Mouse (Mus musculus) neural tube, embryonic 14.5 days (tissue): ENCODE results near the gene Ctse. TPM values are rescaled to one million over a fixed set of nuclear protein-coding genes. Genes with fewer than 3 reads are reported as not detected.

Source experiments
- ATAC-seq: fragments of 200-750 bp; cut with Nextera tagmentation; 2 replicates; pipeline ENCODE4 v1.8.0; 2017; ENCODE audit warnings: low read depth, mild to moderate bottlenecking, moderate TSS enrichment, moderate library complexity
- H3K27ac ChIP-seq: fragments of 300-500 bp; sonication (generic); 2 replicates; pipeline ENCODE4 v1.5.1; 2014; ENCODE audit warnings: low read depth, mild to moderate bottlenecking, control low read depth, low read length, moderate library complexity, mixed read lengths
- H3K27me3 ChIP-seq: fragments of 300-500 bp; sonication (generic); 2 replicates; pipeline ENCODE4 v1.6.1; 2014; ENCODE audit warnings: low read length; ENCODE audit not compliant: control insufficient read depth, insufficient read depth
- H3K36me3 ChIP-seq: fragments of 300-500 bp; sonication (generic); 2 replicates; pipeline ENCODE4 v1.6.1; 2014; ENCODE audit warnings: low read length, mixed read lengths; ENCODE audit not compliant: control insufficient read depth, insufficient read depth
- H3K4me1 ChIP-seq: fragments of 300-500 bp; sonication (generic); 2 replicates; pipeline ENCODE4 v1.6.1; 2014; ENCODE audit warnings: low read length; ENCODE audit not compliant: control insufficient read depth, insufficient read depth
- H3K4me2 ChIP-seq: fragments of 300-500 bp; sonication (generic); 2 replicates; pipeline ENCODE4 v1.6.1; 2014; ENCODE audit warnings: mild to moderate bottlenecking, low read depth, low read length, control low read depth
- H3K4me3 ChIP-seq: fragments of 300-500 bp; sonication (generic); 2 replicates; pipeline ENCODE4 v1.5.1; 2014; ENCODE audit warnings: low read depth, low read length, control low read depth, mixed read lengths
- H3K9ac ChIP-seq: fragments of 300-500 bp; sonication (generic); replicated peaks from 2 replicates; pipeline ENCODE4 v1.6.1; 2014; ENCODE audit warnings: low read depth, mild to moderate bottlenecking, control low read depth, low read length, mixed read lengths
- H3K9me3 ChIP-seq: fragments of 300-500 bp; sonication (generic); 2 replicates; pipeline ENCODE4 v1.6.1; 2016; ENCODE audit warnings: low read length; ENCODE audit not compliant: control insufficient read depth
- WGBS: fragments of 180-500 bp; shearing (Covaris S2); extraction: QIAGEN DNeasy Blood & Tissue Kit; methylation state at CpG from one replicate; pipeline ENCODE4 v1.1.7; 2014; 5-methylcytosine and 5-hydroxymethylcytosine counted together
- polyA plus RNA-seq: library from polyadenylated mRNA; unstranded; fragments of >200 nt; fragmentation: Nextera tagmentation; extraction: Ambion mirVana; gene quantifications from 2 replicates; pipeline ENCODE4 v1.2.1, GENCODE M21; 2014

Ctse gene
- polyA plus RNA-seq, 1 experiment from 2014 or later, result not detected

- no peaks in the 10 kb centered on the region for H3K9me3 ChIP-seq
- no peak overlapping the region for H3K9ac ChIP-seq
- H3K36me3 ChIP-seq, result no peaks in the 10 kb centered on the region
- WGBS, result 73% methylated on average over 3 of the region's 3 CpGs
- no peak for ATAC-seq
- H3K4me1 ChIP-seq, result no peaks in the 10 kb centered on the region
- H3K27ac ChIP-seq, result no peak overlapping the region
- no peak overlapping the region for H3K4me3 ChIP-seq
- H3K27me3 ChIP-seq, result no peaks in the 10 kb centered on the region
- H3K4me2 ChIP-seq, result no peak overlapping the region
Measured at GRCm38 (mm10) chr1:131661749-131662148, 23.6 kb downstream of the Ctse start.

DNA sequence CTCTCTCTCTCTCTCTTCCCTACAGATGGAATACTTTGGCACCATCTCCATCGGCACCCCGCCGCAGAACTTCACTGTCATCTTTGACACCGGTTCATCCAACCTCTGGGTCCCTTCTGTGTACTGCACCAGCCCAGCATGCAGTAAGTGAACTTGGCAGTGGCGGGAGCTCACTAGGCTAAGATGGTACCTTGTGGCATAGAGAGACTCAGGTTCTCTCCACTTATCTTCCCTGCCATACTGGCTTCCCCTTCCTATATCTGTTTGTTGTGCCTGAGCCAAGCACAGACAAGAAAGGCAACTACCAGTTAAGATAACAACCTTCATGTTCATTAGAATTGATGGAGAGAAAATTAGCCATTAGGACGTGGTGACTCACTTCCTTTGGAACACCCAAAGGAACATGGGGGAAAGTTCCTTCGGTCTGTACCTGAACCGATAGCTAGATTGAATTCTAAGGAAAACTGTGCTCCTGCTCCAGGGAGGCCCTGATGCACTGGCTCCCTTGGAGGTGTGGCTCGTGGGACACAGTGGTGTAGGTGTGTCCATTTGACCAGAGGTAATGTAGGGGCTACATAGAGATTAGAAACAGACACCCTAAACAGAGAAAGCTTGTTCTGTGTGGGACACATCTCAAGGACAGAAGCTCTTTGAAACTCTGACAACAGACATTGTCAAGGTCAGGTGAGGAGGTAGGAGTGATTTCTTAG is 25.3 kb downstream of the Ctse start:
- Histone ChIP-seq H3K27me3 (no peaks in the 10 kb centered on the region), H3K4me3 (no peak overlapping the region), H3K4me1 (no peaks in the 10 kb centered on the region), H3K36me3 (no peaks in the 10 kb centered on the region), H3K4me2 (no peak overlapping the region), H3K9me3 (no peaks in the 10 kb centered on the region), H3K27ac (no peak overlapping the region), H3K9ac (no peak overlapping the region)
- WGBS, result 90% methylated on average over 9 of the region's 9 CpGs
- no peak for ATAC-seq

GRCm38 (mm10) chr1:131664136-131664535 is 26.0 kb downstream of the Ctse start:
- Histone ChIP-seq H3K27me3 (no peaks in the 10 kb centered on the region), H3K4me3 (no peak overlapping the region), H3K4me2 (no peak overlapping the region), H3K27ac (no peak overlapping the region), H3K9ac (no peak overlapping the region), H3K36me3 (no peaks in the 10 kb centered on the region), H3K4me1 (no peaks in the 10 kb centered on the region), H3K9me3 (no peaks in the 10 kb centered on the region)
- no peak for ATAC-seq
- 90% methylated on average over 5 of the region's 5 CpGs for WGBS

- no peak for ATAC-seq
- WGBS, result 59% methylated on average over 1 of the region's 1 CpGs
- H3K36me3 ChIP-seq, result no peaks in the 10 kb centered on the region
Measured at GRCm38 (mm10) chr1:131665886-131666285, 27.8 kb downstream of the Ctse start.

GRCm38 (mm10) chr1:131671113-131671512 is 33.0 kb downstream of the Ctse start:
- no peak overlapping the region for H3K4me3 ChIP-seq
- no peaks in the 10 kb centered on the region for H3K27me3 ChIP-seq
- no peak overlapping the region for H3K9ac ChIP-seq
- no peak overlapping the region for H3K4me2 ChIP-seq
- no peaks in the 10 kb centered on the region for H3K4me1 ChIP-seq
- WGBS, result 90% methylated on average over 8 of the region's 8 CpGs
- H3K9me3 ChIP-seq, result no peaks in the 10 kb centered on the region
- no peak overlapping the region for H3K27ac ChIP-seq
- ATAC-seq, result no peak
- no peaks in the 10 kb centered on the region for H3K36me3 ChIP-seq

More at GRCm38 (mm10) chr1:131665886-131666285, 27.8 kb downstream of the Ctse start:
- Histone ChIP-seq H3K4me1 (no peaks in the 10 kb centered on the region), H3K4me2 (no peak overlapping the region), H3K4me3 (no peak overlapping the region), H3K27me3 (no peaks in the 10 kb centered on the region), H3K9ac (no peak overlapping the region), H3K27ac (no peak overlapping the region), H3K9me3 (no peaks in the 10 kb centered on the region)

- H3K27ac ChIP-seq, result no peak overlapping the region
- H3K4me3 ChIP-seq, result no peak overlapping the region
- H3K9me3 ChIP-seq, result no peaks in the 10 kb centered on the region
- no peaks in the 10 kb centered on the region for H3K4me1 ChIP-seq
- 79% methylated on average over 7 of the region's 7 CpGs for WGBS
- no peak for ATAC-seq
- H3K4me2 ChIP-seq, result no peak overlapping the region
- no peak overlapping the region for H3K9ac ChIP-seq
- H3K36me3 ChIP-seq, result no peaks in the 10 kb centered on the region
- no peaks in the 10 kb centered on the region for H3K27me3 ChIP-seq
Measured at GRCm38 (mm10) chr1:131672361-131672760, 34.3 kb downstream of the Ctse start.

- ATAC-seq, result no peak
- H3K4me3 ChIP-seq, result no peak overlapping the region
- H3K9ac ChIP-seq, result no peak overlapping the region
- WGBS, result 88% methylated on average over 5 of the region's 5 CpGs
- no peaks in the 10 kb centered on the region for H3K27me3 ChIP-seq
- no peaks in the 10 kb centered on the region for H3K36me3 ChIP-seq
- H3K27ac ChIP-seq, result no peak overlapping the region
- no peaks in the 10 kb centered on the region for H3K9me3 ChIP-seq
- no peak overlapping the region for H3K4me2 ChIP-seq
- no peaks in the 10 kb centered on the region for H3K4me1 ChIP-seq
Measured at GRCm38 (mm10) chr1:131679644-131680043, 41.5 kb downstream of the Ctse start.

DNA sequence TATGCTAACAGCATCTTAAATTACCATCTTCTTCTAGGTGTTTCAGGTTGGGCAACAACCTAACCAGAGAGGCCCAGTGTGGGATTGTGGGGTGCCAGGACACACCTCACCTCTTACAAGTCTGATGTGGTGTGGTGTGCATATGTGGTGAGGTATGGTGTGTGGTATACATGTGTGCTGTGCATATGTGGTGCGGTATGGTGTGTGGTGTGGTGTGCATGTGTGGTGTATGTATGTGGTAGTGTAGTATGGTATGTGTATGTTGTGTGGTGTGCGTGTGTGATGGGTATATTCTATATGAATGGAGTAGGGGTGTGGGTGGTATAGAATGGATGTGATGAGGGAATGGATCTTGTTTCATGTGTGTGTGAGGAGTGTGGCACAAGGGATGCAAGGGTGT is 49.6 kb downstream of the Ctse start:
- no peak for ATAC-seq
- Histone ChIP-seq H3K9ac (no peak overlapping the region), H3K4me2 (no peak overlapping the region), H3K27me3 (no peaks in the 10 kb centered on the region), H3K4me1 (no peaks in the 10 kb centered on the region), H3K9me3 (no peaks in the 10 kb centered on the region), H3K4me3 (no peak overlapping the region), H3K36me3 (no peaks in the 10 kb centered on the region), H3K27ac (no peak overlapping the region)
- WGBS, result 98% methylated on average over 2 of the region's 2 CpGs

- no peaks in the 10 kb centered on the region for H3K27me3 ChIP-seq
- WGBS, result 67% methylated on average over 8 of the region's 8 CpGs
- no peak within 1 kb of the TSS for H3K9ac ChIP-seq
- no peaks in the 10 kb centered on the region for H3K9me3 ChIP-seq
- no peak within 1 kb of the TSS for H3K4me3 ChIP-seq
- H3K27ac ChIP-seq, result no peak within 1 kb of the TSS
- H3K4me2 ChIP-seq, result no peak within 1 kb of the TSS
- no peaks in the 10 kb centered on the region for H3K36me3 ChIP-seq
- no peak for ATAC-seq
- no peaks in the 10 kb centered on the region for H3K4me1 ChIP-seq
Measured at GRCm38 (mm10) chr1:131688475-131688874, 50.4 kb downstream of the Ctse start, which contains the start of gene Rab7b. Rab7b (plus strand) TSS chr1:131688695.
